Mouse (Mus musculus) hindbrain, embryonic 15.5 days (tissue): ENCODE results near the gene Fam216b. TPM values are rescaled to one million over a fixed set of nuclear protein-coding genes. Genes with fewer than 3 reads are reported as not detected.

Experiments used
- ATAC-seq: fragments of 200-750 bp; cut with Nextera tagmentation; 2 replicates; pipeline ENCODE4 v1.8.0; 2017; ENCODE audit warnings: low read depth, moderate number of reproducible peaks, moderate TSS enrichment; ENCODE audit not compliant: low FRiP score
- H3K27ac ChIP-seq: fragments of 300-500 bp; sonication (generic); replicated peaks from 2 replicates; pipeline ENCODE4 v1.5.1; 2015; ENCODE audit warnings: mild to moderate bottlenecking, inconsistent platforms
- H3K27me3 ChIP-seq: fragments of 300-500 bp; sonication (generic); 2 replicates; pipeline ENCODE4 v1.6.1; 2015; ENCODE audit warnings: control low read depth, inconsistent platforms
- H3K36me3 ChIP-seq: fragments of 300-500 bp; sonication (generic); 2 replicates; pipeline ENCODE4 v1.6.1; 2015; ENCODE audit warnings: control low read depth, inconsistent platforms
- H3K4me1 ChIP-seq: fragments of 300-500 bp; sonication (generic); replicated peaks from 2 replicates; pipeline ENCODE4 v1.6.1; 2015; ENCODE audit warnings: control low read depth, inconsistent platforms
- H3K4me2 ChIP-seq: fragments of 300-500 bp; sonication (generic); 2 replicates; pipeline ENCODE4 v1.6.1; 2015; ENCODE audit warnings: moderate library complexity, mild to moderate bottlenecking, inconsistent platforms
- H3K4me3 ChIP-seq: fragments of 300-500 bp; sonication (generic); 2 replicates; pipeline ENCODE4 v1.5.1; 2015; ENCODE audit warnings: mild to moderate bottlenecking, inconsistent platforms
- H3K9ac ChIP-seq: fragments of 300-500 bp; sonication (generic); 2 replicates; pipeline ENCODE4 v1.6.1; 2015; ENCODE audit warnings: inconsistent platforms
- H3K9me3 ChIP-seq: fragments of 300-500 bp; sonication (generic); 2 replicates; pipeline ENCODE4 v1.6.1; 2016; ENCODE audit warnings: control low read depth, inconsistent platforms
- whole genome bisulfite sequencing: fragments of 180-500 bp; shearing (Covaris S2); methylation state at CpG from one replicate; pipeline ENCODE4 v1.1.7; 2015; 5-methylcytosine and 5-hydroxymethylcytosine counted together
- polyA plus RNA-seq: library from polyadenylated mRNA; unstranded; fragments of >200 nt; fragmentation: Nextera tagmentation; extraction: Ambion mirVana; gene quantifications from 2 replicates; pipeline ENCODE4 v1.2.1, GENCODE M21; 2015

Gene Fam216b
- 0.83 and 1.2 TPM in 2 replicates for polyA plus RNA-seq

DNA sequence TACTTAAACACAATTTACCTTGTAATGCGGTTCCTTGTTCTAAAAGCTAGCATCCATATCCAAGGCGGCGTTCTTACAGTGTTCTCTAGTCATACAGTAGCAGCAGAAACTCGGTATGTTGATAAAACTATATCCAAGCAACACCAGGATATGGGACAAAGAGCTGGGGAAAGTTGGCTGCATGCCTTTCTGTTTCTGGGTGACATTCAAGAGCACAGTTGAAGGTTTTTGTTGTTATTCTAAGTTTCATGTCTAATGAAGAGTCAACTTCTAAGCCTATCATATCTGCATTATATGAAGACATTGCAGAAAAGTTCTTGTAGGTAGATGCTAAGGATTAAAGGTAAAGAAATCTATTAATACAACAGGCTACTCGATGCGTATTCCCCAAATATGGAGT lies at the start of gene Fam216b:
Gene Fam216b (minus strand): TSS at position 101 of the 400 bp plus-strand sequence.
- H3K9ac ChIP-seq, result no peak within 1 kb of the TSS
- no peak within 1 kb of the TSS for H3K27ac ChIP-seq
- H3K9me3 ChIP-seq, result no peaks in the 10 kb centered on the region
- WGBS, result 86% methylated on average over 6 of the region's 6 CpGs
- no peak within 1 kb of the TSS for H3K4me2 ChIP-seq
- no peaks in the 10 kb centered on the region for H3K27me3 ChIP-seq
- H3K36me3 ChIP-seq, result no peaks in the 10 kb centered on the region
- ATAC-seq, result no peak
- no peak within 1 kb of the TSS for H3K4me3 ChIP-seq
- no peaks in the 10 kb centered on the region for H3K4me1 ChIP-seq

DNA sequence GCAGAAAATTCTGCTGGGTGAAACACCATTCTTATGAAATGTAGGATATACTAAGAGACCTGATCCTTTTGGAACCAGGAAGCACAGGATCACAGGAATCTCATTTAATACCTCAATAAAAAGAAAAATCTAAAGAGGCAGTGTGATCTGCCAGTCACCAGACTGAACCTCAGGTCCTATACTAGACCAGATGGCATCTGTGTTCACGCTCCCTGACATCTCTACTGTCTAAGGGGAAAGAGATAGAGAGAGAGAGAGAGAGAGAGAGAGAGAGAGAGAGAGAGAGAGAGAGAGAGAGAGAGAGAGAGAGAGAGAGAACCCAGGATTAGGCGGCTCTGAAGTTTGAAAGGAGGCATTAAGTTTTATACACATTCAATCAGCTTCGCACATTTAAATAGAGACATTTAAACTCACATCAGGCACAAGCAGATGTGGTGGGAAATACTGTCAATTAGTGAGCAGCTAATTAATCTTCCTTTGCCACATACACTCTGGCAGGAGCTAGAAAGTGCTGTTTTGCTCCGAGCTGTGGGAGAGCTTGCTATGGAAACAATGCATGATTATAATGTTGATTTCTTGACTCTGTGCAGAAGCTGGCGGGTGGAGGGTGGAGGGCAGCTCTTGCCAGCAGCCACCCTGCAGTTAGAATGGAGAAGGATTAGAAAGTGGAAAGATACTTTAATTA lies 43.7 kb upstream of the Fam216b start:
- Histone ChIP-seq H3K27me3 (no peaks in the 10 kb centered on the region), H3K9ac (no peak overlapping the region), H3K36me3 (no peaks in the 10 kb centered on the region), H3K9me3 (no peaks in the 10 kb centered on the region; the same call in 1 of the 2 replicates), H3K4me1 (peaks cover 8% of the 10 kb centered on the region), H3K27ac (no peak overlapping the region), H3K4me2 (no peak overlapping the region), H3K4me3 (no peak overlapping the region)
- 14% methylated on average over 5 of the region's 5 CpGs for WGBS
- peak; percentile 85 for ATAC-seq

DNA sequence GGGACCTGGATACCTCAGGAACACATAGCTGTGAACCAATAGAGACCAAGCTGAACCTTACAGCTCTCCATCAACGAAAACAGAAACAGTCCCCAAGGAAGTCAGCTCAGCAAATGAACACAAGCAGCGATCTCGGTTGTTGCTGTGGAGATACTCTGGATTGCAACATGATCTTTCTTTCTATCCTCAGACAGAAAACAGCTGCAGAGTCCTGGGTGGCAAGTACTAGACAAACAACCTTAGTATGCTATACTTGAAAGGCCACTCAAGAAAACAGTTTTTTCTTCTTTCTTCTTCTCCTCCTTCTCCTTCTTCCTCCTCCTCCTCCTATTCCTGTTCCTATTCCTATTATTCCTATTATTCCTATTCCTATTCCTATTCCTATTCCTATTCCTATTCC lies 37.9 kb upstream of the Fam216b start:
- no peak overlapping the region for H3K27ac ChIP-seq

DNA sequence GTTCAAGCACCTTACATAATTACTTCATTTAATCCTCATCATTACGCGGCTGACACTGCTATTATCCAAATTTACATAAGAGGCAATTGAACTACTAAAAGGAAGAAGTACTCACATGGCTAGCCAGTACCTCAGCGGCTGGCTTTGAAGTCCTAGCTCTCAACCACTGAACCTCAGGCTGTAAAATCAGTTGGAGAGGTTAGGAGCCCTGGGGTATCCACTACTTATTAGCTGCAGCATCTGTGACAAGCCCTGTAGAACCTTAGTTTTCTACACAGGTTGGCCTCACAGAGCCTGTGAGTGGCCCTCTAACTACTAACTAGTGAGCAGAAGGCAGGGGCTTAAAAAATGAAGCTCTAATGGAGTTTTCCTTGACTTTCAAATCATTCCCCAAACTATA lies 31.5 kb upstream of the Fam216b start:
- no peaks in the 10 kb centered on the region for H3K27me3 ChIP-seq

More for the DNA sequence above, 37.9 kb upstream of the Fam216b start:
- 42% methylated on average over 3 of the region's 3 CpGs for WGBS
- Histone ChIP-seq H3K27me3 (no peaks in the 10 kb centered on the region), H3K4me1 (no peaks in the 10 kb centered on the region), H3K4me3 (no peak overlapping the region), H3K9me3 (no peaks in the 10 kb centered on the region), H3K4me2 (no peak overlapping the region), H3K9ac (no peak overlapping the region), H3K36me3 (no peaks in the 10 kb centered on the region)
- no peak for ATAC-seq

GRCm38 (mm10) chr14:78119449-78120200 lies 30.8 kb upstream of the Fam216b start:
- no peak overlapping the region for H3K27ac ChIP-seq
- H3K36me3 ChIP-seq, result no peaks in the 10 kb centered on the region
- no peak overlapping the region for H3K4me3 ChIP-seq
- no peak for ATAC-seq
- no peak overlapping the region for H3K4me2 ChIP-seq
- 66% methylated on average over 10 of the region's 10 CpGs for WGBS
- peaks cover 4% of the 10 kb centered on the region; the same call in 1 of the 2 replicates for H3K4me1 ChIP-seq
- no peaks in the 10 kb centered on the region for H3K9me3 ChIP-seq
- H3K27me3 ChIP-seq, result no peaks in the 10 kb centered on the region
- no peak overlapping the region for H3K9ac ChIP-seq

More for the DNA sequence above, 31.5 kb upstream of the Fam216b start:
- no peak overlapping the region for H3K4me3 ChIP-seq
- no peak overlapping the region for H3K27ac ChIP-seq
- H3K4me1 ChIP-seq, result peaks cover 4% of the 10 kb centered on the region; the same call in 1 of the 2 replicates
- WGBS, result 30% methylated on average over 3 of the region's 3 CpGs
- no peak overlapping the region for H3K9ac ChIP-seq
- ATAC-seq, result no peak
- H3K36me3 ChIP-seq, result no peaks in the 10 kb centered on the region
- H3K9me3 ChIP-seq, result no peaks in the 10 kb centered on the region
- no peak overlapping the region for H3K4me2 ChIP-seq

GRCm38 (mm10) chr14:78117671-78118070 lies 28.9 kb upstream of the Fam216b start:
- Histone ChIP-seq H3K4me3 (no peak overlapping the region), H3K9ac (no peak overlapping the region), H3K9me3 (no peaks in the 10 kb centered on the region), H3K36me3 (no peaks in the 10 kb centered on the region), H3K27me3 (no peaks in the 10 kb centered on the region), H3K4me2 (no peak overlapping the region), H3K27ac (no peak overlapping the region), H3K4me1 (peaks cover 4% of the 10 kb centered on the region; the same call in 1 of the 2 replicates)
- 63% methylated on average over 4 of the region's 4 CpGs for WGBS
- no peak for ATAC-seq

DNA sequence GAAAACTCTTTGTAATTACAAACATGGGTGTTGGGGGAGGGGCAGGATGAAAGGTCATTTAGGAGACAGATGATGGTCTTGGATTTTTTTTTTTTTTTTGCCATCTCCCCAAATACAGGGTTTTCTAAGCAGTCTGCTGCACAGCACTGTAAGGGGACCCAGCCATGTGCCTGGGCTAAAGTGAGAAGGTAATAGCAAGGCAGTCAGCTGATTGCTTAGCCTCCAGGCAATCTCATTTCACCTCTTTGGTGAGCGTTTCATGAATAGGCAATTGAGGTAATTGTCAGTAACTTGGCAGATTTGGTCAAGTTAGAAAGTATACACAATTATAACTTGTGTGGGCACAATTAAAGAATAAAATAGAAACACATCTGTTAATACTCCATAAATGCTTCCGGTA lies 28.5 kb upstream of the Fam216b start:
- H3K4me3 ChIP-seq, result no peak overlapping the region
- no peak for ATAC-seq
- WGBS, result 68% methylated on average over 2 of the region's 2 CpGs
- no peak overlapping the region for H3K4me2 ChIP-seq
- H3K27me3 ChIP-seq, result no peaks in the 10 kb centered on the region
- H3K9ac ChIP-seq, result no peak overlapping the region
- H3K4me1 ChIP-seq, result peaks cover 4% of the 10 kb centered on the region; the same call in 1 of the 2 replicates
- no peaks in the 10 kb centered on the region for H3K9me3 ChIP-seq
- no peak overlapping the region for H3K27ac ChIP-seq
- H3K36me3 ChIP-seq, result no peaks in the 10 kb centered on the region

- ATAC-seq, result no peak
These were observed 23.7 kb upstream of the Fam216b start for GRCm38 (mm10) chr14:78112466-78112865.

GRCm38 (mm10) chr14:78110871-78111270 lies 22.1 kb upstream of the Fam216b start:
- ATAC-seq, result no peak
- no peaks in the 10 kb centered on the region for H3K4me1 ChIP-seq
- no peaks in the 10 kb centered on the region for H3K36me3 ChIP-seq
- no peak overlapping the region for H3K4me2 ChIP-seq
- H3K9me3 ChIP-seq, result no peaks in the 10 kb centered on the region
- H3K27ac ChIP-seq, result no peak overlapping the region
- H3K27me3 ChIP-seq, result no peaks in the 10 kb centered on the region
- WGBS, result 92% methylated on average over 3 of the region's 3 CpGs
- no peak overlapping the region for H3K4me3 ChIP-seq
- no peak overlapping the region for H3K9ac ChIP-seq

More at GRCm38 (mm10) chr14:78112466-78112865, 23.7 kb upstream of the Fam216b start:
- H3K4me3 ChIP-seq, result no peak overlapping the region
- no peak overlapping the region for H3K9ac ChIP-seq
- 82% methylated on average over 3 of the region's 3 CpGs for WGBS
- H3K36me3 ChIP-seq, result no peaks in the 10 kb centered on the region
- H3K4me1 ChIP-seq, result no peaks in the 10 kb centered on the region
- H3K27me3 ChIP-seq, result no peaks in the 10 kb centered on the region
- H3K4me2 ChIP-seq, result no peak overlapping the region
- H3K27ac ChIP-seq, result no peak overlapping the region
- H3K9me3 ChIP-seq, result no peaks in the 10 kb centered on the region

DNA sequence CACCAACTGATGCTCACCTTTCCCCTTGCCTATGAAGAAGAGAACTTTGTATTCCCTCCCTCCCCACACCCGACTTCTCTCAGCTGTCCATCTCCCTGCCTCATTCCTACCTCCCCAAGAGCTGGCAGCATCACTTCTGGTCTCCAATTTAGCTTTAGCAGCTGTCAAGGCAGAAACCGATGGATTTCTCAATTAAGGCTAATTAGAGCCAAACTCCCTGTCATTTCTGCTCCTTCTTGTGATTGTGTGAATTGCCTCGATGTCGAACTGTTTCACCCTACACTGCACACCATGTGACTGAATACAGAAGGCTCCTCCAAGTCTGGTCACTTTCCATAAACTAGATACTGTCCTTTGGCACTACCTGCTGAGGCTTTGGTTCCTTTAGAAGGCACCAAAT lies 20.6 kb upstream of the Fam216b start:
- no peak for ATAC-seq

DNA sequence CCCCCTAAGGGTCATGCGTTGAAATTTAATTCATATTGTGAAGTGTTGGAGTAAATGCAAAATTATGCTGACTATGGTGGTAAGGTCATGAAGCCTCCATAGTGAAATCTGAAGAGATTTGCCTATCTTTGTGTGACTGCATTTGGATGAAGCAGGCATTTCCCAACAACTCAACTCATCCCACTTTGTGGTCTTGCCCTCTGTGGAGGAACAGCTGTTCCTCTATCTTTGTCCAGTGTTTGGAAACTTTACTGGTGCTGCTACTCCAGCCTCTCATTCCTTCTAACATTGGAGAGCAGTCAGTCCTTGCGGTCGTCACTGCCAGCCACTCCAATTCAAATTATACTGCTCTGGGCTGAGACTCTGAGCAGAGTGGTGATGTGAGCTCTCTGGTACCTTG lies 19.6 kb upstream of the Fam216b start:
- H3K36me3 ChIP-seq, result no peaks in the 10 kb centered on the region
- no peaks in the 10 kb centered on the region for H3K27me3 ChIP-seq
- H3K27ac ChIP-seq, result no peak overlapping the region
- no peak for ATAC-seq
- 89% methylated on average over 3 of the region's 3 CpGs for WGBS
- H3K4me2 ChIP-seq, result no peak overlapping the region
- H3K4me3 ChIP-seq, result no peak overlapping the region
- no peaks in the 10 kb centered on the region for H3K9me3 ChIP-seq
- H3K9ac ChIP-seq, result no peak overlapping the region
- H3K4me1 ChIP-seq, result no peaks in the 10 kb centered on the region

More for the DNA sequence above, 20.6 kb upstream of the Fam216b start:
- Histone ChIP-seq H3K4me1 (no peaks in the 10 kb centered on the region), H3K4me3 (no peak overlapping the region), H3K36me3 (no peaks in the 10 kb centered on the region), H3K9me3 (no peaks in the 10 kb centered on the region), H3K27me3 (no peaks in the 10 kb centered on the region), H3K27ac (no peak overlapping the region), H3K4me2 (no peak overlapping the region), H3K9ac (no peak overlapping the region)
- 62% methylated on average over 4 of the region's 4 CpGs for WGBS

DNA sequence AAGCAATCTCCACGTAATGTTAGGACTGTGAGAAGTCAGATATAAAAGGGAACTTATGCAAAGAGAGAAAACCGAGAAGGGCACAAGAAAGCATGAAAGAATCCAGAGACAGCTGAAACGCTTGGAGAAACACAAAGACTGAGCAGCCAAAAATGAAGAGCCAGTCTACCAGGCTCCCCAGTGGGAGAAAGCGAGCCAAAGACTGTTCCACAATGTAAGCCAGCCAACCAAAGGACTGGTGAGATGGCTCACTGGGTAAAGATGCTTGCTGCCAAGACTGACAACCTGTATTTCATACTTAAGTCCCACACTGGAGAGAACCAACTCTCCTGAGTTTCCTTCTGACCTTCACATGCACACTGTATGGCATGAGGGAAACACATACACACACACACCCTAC lies 784 bp upstream of the Fam216b start:
- 64% methylated on average over 4 of the region's 4 CpGs for WGBS
- no peaks in the 10 kb centered on the region for H3K9me3 ChIP-seq

More for the DNA sequence above, 784 bp upstream of the Fam216b start:
- no peaks in the 10 kb centered on the region for H3K27me3 ChIP-seq
- ATAC-seq, result no peak
- no peaks in the 10 kb centered on the region for H3K36me3 ChIP-seq
- no peak overlapping the region for H3K4me2 ChIP-seq
- no peak overlapping the region for H3K4me3 ChIP-seq
- no peak overlapping the region for H3K27ac ChIP-seq
- no peak overlapping the region for H3K9ac ChIP-seq
- H3K4me1 ChIP-seq, result no peaks in the 10 kb centered on the region
